Mouse (Mus musculus) left cerebral cortex, postnatal 10 days (tissue): Measurements from ENCODE around the gene Atxn2l. TPM values are rescaled to one million over a fixed set of nuclear protein-coding genes. Genes with fewer than 3 reads are reported as not detected.

Experiments used
- DNase-seq, 2 experiments: peaks; one replicate each; pipeline ENCODE4 v3.0.0; 2021 to 2022; ENCODE audit warnings: low spot score in 2 of 2, mixed read lengths in 1 of 2; ENCODE audit errors: extremely low spot score in 1 of 2
- intact Hi-C: fragments of 180-260 bp; cut with DNase I; formaldehyde crosslinking; loops from one replicate; pipeline ENCODE4 v1.15.1; 2025
- total RNA-seq, 2 experiments: library from RNA; stranded (reverse); gene quantifications; 2 replicates each; pipeline ENCODE4 v1.2.3; 2021

Gene Atxn2l
- total RNA-seq, 2 experiments from 2014 or later, result 123 to 125 TPM

DNA sequence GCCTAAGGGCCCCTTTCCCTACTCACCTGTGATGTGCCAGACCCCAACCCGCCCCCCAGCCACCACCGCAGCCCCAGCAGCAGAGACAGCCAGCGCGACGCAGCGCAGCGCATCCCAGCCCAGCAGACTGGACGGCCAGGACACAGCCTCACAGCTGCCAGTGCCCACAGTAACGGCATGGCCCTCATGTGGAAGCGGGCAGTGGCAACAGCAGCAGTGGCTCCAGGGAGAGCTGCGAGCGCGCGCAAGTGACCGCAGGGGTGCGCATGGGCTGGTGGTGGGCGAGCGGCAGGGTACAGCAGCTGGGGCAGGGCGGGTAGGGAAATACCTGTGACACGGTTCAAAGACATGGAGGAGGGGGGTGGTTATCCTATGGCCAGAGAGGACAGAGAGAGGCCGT is 57.0 kb downstream of the Atxn2l start:
- intact Hi-C loops, result no loop called here
- DNase-seq, result no peak

DNA sequence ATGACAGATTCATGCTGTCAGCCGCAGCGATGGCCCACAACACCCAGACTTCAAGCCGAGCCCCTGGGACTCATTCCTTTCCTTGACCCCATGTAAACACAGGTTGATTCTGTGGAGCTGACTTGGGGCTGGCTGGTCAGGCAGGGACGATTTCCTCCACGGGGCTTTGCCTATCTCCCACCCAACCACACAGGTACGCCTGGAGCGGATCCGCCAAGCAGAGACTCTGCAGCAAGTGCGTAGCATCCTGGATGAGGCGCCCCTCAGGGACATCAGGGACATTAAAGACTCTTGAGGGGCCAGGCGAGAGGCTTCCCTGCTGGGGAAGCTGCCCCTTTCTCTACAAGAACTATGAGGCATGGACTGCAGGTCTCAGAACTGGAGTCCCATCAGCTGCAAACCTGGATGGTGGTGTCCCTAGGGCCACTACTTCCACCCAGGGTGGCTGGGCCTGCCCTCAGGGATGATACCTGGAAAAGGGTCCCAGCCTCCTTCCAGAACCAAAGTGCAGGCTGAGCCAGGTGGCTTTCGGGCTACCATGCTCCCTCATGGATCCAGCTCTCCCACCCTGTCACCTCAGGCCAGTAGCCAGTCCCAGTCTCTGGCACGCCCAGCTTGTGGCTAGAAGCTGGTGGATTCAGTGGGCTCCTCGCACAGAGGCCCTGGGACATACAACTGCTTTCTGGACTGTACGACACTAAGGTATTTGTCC is 58.0 kb downstream of the Atxn2l start:
- intact Hi-C loops, result no loop called here

DNA sequence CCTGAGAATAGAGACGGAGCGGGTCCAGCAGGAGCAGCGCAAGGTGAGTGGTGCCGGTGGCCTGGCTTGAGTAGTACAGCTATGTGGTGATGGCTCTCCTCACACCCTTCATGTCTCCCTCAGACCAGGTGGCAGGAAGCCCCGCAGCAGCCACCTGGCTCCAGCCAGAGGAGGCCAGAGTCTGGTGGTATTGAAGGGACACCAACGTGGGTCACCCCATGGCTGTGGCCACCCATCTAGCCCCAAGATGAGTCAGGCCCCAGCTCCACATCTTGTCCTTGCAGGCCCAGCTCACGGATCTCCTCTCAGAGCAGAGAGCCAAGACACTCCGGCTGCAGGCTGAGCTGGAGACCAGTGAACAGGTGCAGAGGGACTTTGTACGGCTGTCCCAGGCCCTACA is 58.7 kb downstream of the Atxn2l start:
- intact Hi-C loops, result no loop called here
- no peak for DNase-seq

More for the DNA sequence above, 58.0 kb downstream of the Atxn2l start:
- no peak for DNase-seq

DNA sequence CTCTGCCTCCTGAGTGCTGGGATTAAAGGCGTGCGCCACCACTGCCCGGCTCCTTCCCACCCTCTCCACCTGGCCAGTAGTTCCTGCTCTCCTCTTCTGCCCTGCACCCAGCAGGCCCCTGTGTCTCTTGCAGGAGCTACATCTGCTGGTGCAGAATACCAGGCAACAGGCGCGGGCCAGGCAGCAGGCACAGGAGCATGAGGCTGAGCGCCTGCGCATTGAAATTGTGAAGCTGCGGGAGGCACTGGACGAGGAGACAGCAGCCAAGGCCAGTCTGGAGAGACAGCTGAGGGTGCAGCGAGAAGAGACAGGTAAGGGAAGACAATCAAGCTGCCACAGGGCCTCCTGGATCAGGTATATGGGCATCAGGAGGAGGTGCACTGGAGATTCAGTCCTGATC is 59.2 kb downstream of the Atxn2l start:
- intact Hi-C loops, result no loop called here

More for the DNA sequence above, 59.2 kb downstream of the Atxn2l start:
- DNase-seq, result no peak

Other genes starting within 250 kb of the Atxn2l start
- 100 to 1,000 TPM; 142 to 147 TPM for gene Sbk1, start 230.8 kb downstream of the Atxn2l start, total RNA-seq
- gene Lat, start 133.9 kb downstream of the Atxn2l start, total RNA-seq, result 1 to 10 TPM in 1 of 2 experiments, under 1 TPM in 1; 0.64 to 1.6 TPM
- gene Spns1, start 126.0 kb downstream of the Atxn2l start, total RNA-seq, result 10 to 100 TPM; 85.2 to 89.0 TPM
- 1 to 10 TPM; 8.0 to 8.2 TPM for gene Nfatc2ip, start 106.7 kb downstream of the Atxn2l start, total RNA-seq
- not detected for gene Cd19, start 88.5 kb downstream of the Atxn2l start, total RNA-seq
- 1 to 10 TPM; 8.7 to 8.8 TPM for gene Rabep2, start 74.7 kb downstream of the Atxn2l start, total RNA-seq
- gene Atp2a1, start 40.3 kb downstream of the Atxn2l start, total RNA-seq, result under 1 TPM in 1 of 2 experiments, not detected in 1; 0.20 TPM
- gene Sh2b1, start 28.0 kb downstream of the Atxn2l start, total RNA-seq, result 10 to 100 TPM; 68.3 to 68.6 TPM
- gene Tufm, start 16.1 kb downstream of the Atxn2l start, total RNA-seq, result 100 to 1,000 TPM in 1 of 2 experiments, 10 to 100 TPM in 1; 81.6 to 103 TPM
- 100 to 1,000 TPM; 194 to 195 TPM for gene Eif3c, start 63.0 kb upstream of the Atxn2l start, total RNA-seq
- gene Apobr, start 81.5 kb upstream of the Atxn2l start, total RNA-seq, result 1 to 10 TPM in 1 of 2 experiments, under 1 TPM in 1; 0.97 to 1.1 TPM
- gene Cln3, start 82.4 kb upstream of the Atxn2l start, total RNA-seq, result 10 to 100 TPM; 21.2 to 22.1 TPM
- not detected for gene Il27, start 91.5 kb upstream of the Atxn2l start, total RNA-seq
- 1 to 10 TPM; 8.7 to 8.9 TPM for gene Nupr1, start 127.4 kb upstream of the Atxn2l start, total RNA-seq
- 10 to 100 TPM; 32.8 to 42.3 TPM for gene Sgf29, start 145.9 kb upstream of the Atxn2l start, total RNA-seq
- gene Sult1a1, start 173.0 kb upstream of the Atxn2l start, total RNA-seq, result 1 to 10 TPM; 2.7 to 8.2 TPM
- 100 to 1,000 TPM; 118 to 124 TPM for gene Bola2, start 192.0 kb upstream of the Atxn2l start, total RNA-seq
- gene Slx1b, start 192.3 kb upstream of the Atxn2l start, total RNA-seq, result 10 to 100 TPM; 21.6 to 22.5 TPM
- 100 to 1,000 TPM; 178 to 199 TPM for gene Coro1a, start 204.3 kb upstream of the Atxn2l start, total RNA-seq